In the genomic region with DNA sequence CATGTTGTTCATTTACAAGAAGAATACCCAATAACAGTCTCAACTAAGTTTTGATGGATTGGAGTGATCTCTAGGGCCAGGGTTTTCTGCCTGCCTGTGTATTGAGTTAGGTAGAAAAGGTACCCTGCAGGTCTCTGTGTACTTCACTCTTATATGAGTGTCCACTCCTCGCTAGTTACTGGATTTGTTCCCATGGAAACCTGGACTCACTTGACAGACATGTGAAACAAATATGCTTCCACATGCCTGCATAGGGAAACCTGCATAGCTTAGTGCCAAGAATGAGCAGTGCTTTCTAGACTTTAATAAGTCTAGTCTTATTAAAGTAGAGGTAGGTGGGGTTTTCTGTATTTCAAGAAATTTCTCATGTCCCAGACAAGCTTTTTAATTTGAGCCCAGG, we compare ENCODE assay signal across 19 mouse cellular contexts. TPM values are rescaled to one million over a fixed set of nuclear protein-coding genes. Genes with fewer than 3 reads are reported as not detected.
DNase-seq lines count a peak whose midpoint lies in the region; ATAC-seq and TF ChIP-seq lines count a peak whose summit lies in the region.
"Had no signal": no experiment of that assay in that cellular context is flagged by ENCODE, and none has a peak within 500 bp of the region (broad histone marks: within the 10 kb centered on the region; RNA-seq: fewer than 3 reads in every experiment).

No protein-coding gene starts in this region.

- ATAC-seq in embryonic facial prominence, embryonic 11.5 days (replicated peaks; ENCODE audit: insufficient number of reproducible peaks, low FRiP score, low TSS enrichment, low read depth) = no peak
- ATAC-seq in kidney, postnatal 0 days (replicated peaks; ENCODE audit: low FRiP score, low read depth) = no peak
- ATAC-seq in limb, embryonic 15.5 days (ENCODE audit: insufficient number of reproducible peaks, low FRiP score, low TSS enrichment, low read depth) = no peak
- ATAC-seq: intestine, embryonic 16.5 days had no signal

- no peaks in the 10 kb centered on the region for H3K36me3 ChIP-seq in embryonic facial prominence, embryonic 11.5 days (replicated peaks; ENCODE audit: control insufficient read depth, insufficient read depth, low read depth, low read length)
- H3K36me3 ChIP-seq in embryonic facial prominence, embryonic 10.5 days (replicated peaks) = peaks cover 31% of the 10 kb centered on the region
- H3K36me3 ChIP-seq in kidney, postnatal 0 days (ENCODE audit: insufficient read depth, low read length) = no peaks in the 10 kb centered on the region
- 0 out of 2 replicates have a peak, but pooled peaks cover 10% of the 10 kb centered on the region for H3K36me3 ChIP-seq in limb, embryonic 15.5 days
- H3K36me3 ChIP-seq: G1E had no signal

- TF ChIP-seq POLR2A in brain, embryonic 14.5 days (IDR thresholded peaks at IDR 0.05; ENCODE audit: borderline replicate concordance, extremely low read depth, insufficient read depth, insufficient read length, poor library complexity, severe bottlenecking) = no peak

- WGBS in embryonic facial prominence, embryonic 11.5 days = 39% methylated on average over 1 of the region's 1 CpGs
- 53% methylated on average over 1 of the region's 1 CpGs for WGBS in embryonic facial prominence, embryonic 10.5 days
- 3% methylated on average over 1 of the region's 1 CpGs for WGBS in kidney, postnatal 0 days
- WGBS in limb, embryonic 15.5 days = 11% methylated on average over 1 of the region's 1 CpGs

- no peak overlapping the region for H3K4me2 ChIP-seq in embryonic facial prominence, embryonic 11.5 days (ENCODE audit: low read depth, low read length)
- H3K4me2 ChIP-seq in kidney, postnatal 0 days (ENCODE audit: low read length) = no peak overlapping the region
- H3K4me2 ChIP-seq in limb, embryonic 15.5 days = no peak overlapping the region
- H3K4me2 ChIP-seq: hindbrain, embryonic 15.5 days; neural tube, embryonic 12.5 days had no signal

- peak; percentile 46 for DNase-seq in embryonic facial prominence, embryonic 11.5 days (ENCODE audit: low spot score)
- DNase-seq in embryonic facial prominence, embryonic 10.5 days (ENCODE audit: low spot score) = no peak
- DNase-seq in kidney, postnatal 0 days (ENCODE audit: low spot score) = peak; percentile 12
- no peak for DNase-seq in kidney, adult 11 months
- DNase-seq in brain, embryonic 14.5 days (ENCODE audit: low read depth) = peak; percentile 53
- DNase-seq in gastrocnemius, postnatal 4 days (ENCODE audit: low spot score in 2 of 2) = no peak
- no peak for DNase-seq in MN1 (ENCODE audit: low spot score)
- DNase-seq: adrenal gland, postnatal 14 days; cerebellum, adult 8-10 months; heart, postnatal 36 days; kidney, postnatal 10 days; thymus, postnatal 14 days had no signal

- TF ChIP-seq CTCF in kidney, postnatal 0 days (IDR thresholded peaks at IDR 0.05; ENCODE audit: low read depth) = no peak
- TF ChIP-seq CTCF in brain, embryonic 14.5 days (IDR thresholded peaks at IDR 0.05; ENCODE audit: borderline replicate concordance, extremely low read depth, insufficient read depth, insufficient read length) = no peak

- H3K9me3 ChIP-seq in embryonic facial prominence, embryonic 11.5 days (replicated peaks; ENCODE audit: control insufficient read depth, low read length) = no peaks in the 10 kb centered on the region
- no peaks in the 10 kb centered on the region for H3K9me3 ChIP-seq in embryonic facial prominence, embryonic 10.5 days
- no peaks in the 10 kb centered on the region for H3K9me3 ChIP-seq in kidney, postnatal 0 days (replicated peaks; ENCODE audit: low read length)
- H3K9me3 ChIP-seq in limb, embryonic 15.5 days = no peaks in the 10 kb centered on the region
- H3K9me3 ChIP-seq: G1E; hindbrain, embryonic 15.5 days; neural tube, embryonic 12.5 days had no signal

- no peaks in the 10 kb centered on the region for H3K4me1 ChIP-seq in embryonic facial prominence, embryonic 11.5 days (ENCODE audit: control insufficient read depth, insufficient read depth, low read length)
- peaks cover 26% of the 10 kb centered on the region for H3K4me1 ChIP-seq in embryonic facial prominence, embryonic 10.5 days
- 0 out of 2 replicates have a peak, but pooled peaks cover 7% of the 10 kb centered on the region for H3K4me1 ChIP-seq in kidney, postnatal 0 days (replicated peaks; ENCODE audit: insufficient read depth, low read length)
- H3K4me1 ChIP-seq in limb, embryonic 15.5 days = peaks cover 15% of the 10 kb centered on the region

- no peaks in the 10 kb centered on the region for H3K27me3 ChIP-seq in embryonic facial prominence, embryonic 11.5 days (ENCODE audit: control insufficient read depth, insufficient read depth, low read length)
- no peaks in the 10 kb centered on the region for H3K27me3 ChIP-seq in embryonic facial prominence, embryonic 10.5 days (replicated peaks; ENCODE audit: low read depth, poor library complexity, severe bottlenecking)
- no peaks in the 10 kb centered on the region for H3K27me3 ChIP-seq in kidney, postnatal 0 days (ENCODE audit: insufficient read depth, low read length)
- H3K27me3 ChIP-seq in limb, embryonic 15.5 days = no peaks in the 10 kb centered on the region
- H3K27me3 ChIP-seq: hindbrain, embryonic 15.5 days; neural tube, embryonic 12.5 days had no signal

- H3K27ac ChIP-seq in embryonic facial prominence, embryonic 11.5 days (replicated peaks; ENCODE audit: low read depth, low read length) = no peak overlapping the region
- no peak overlapping the region for H3K27ac ChIP-seq in embryonic facial prominence, embryonic 10.5 days (replicated peaks)
- no peak overlapping the region; the same call in 1 of the 2 replicates for H3K27ac ChIP-seq in kidney, postnatal 0 days
- 0 out of 2 replicates have a peak overlapping the region, but pooled peaks have one; percentile 27 for H3K27ac ChIP-seq in limb, embryonic 15.5 days
- H3K27ac ChIP-seq: heart, adult 2 months; hindbrain, embryonic 15.5 days; neural tube, embryonic 12.5 days had no signal

- no peak overlapping the region for H3K4me3 ChIP-seq in embryonic facial prominence, embryonic 11.5 days (ENCODE audit: low read depth, low read length)
- H3K4me3 ChIP-seq in embryonic facial prominence, embryonic 10.5 days = no peak overlapping the region
- H3K4me3 ChIP-seq in kidney, postnatal 0 days (replicated peaks; ENCODE audit: low read depth, low read length) = no peak overlapping the region
- H3K4me3 ChIP-seq in limb, embryonic 15.5 days = no peak overlapping the region
- H3K4me3 ChIP-seq: heart, adult 2 months; hindbrain, embryonic 15.5 days; neural tube, embryonic 12.5 days had no signal

- no peak overlapping the region for H3K9ac ChIP-seq in embryonic facial prominence, embryonic 11.5 days (replicated peaks; ENCODE audit: low read length)
- H3K9ac ChIP-seq in kidney, postnatal 0 days (ENCODE audit: low read depth, low read length) = no peak overlapping the region
- no peak overlapping the region for H3K9ac ChIP-seq in limb, embryonic 15.5 days
- H3K9ac ChIP-seq: hindbrain, embryonic 15.5 days; neural tube, embryonic 12.5 days had no signal

RNA-seq across cellular contexts. Expression of a gene that starts 8.2 kb away (rescaled TPM):
- 82.4 and 90.9 TPM in 2 replicates for polyA plus RNA-seq in embryonic facial prominence, embryonic 11.5 days (2014; fragmentation: Nextera tagmentation; extraction: Ambion mirVana)
- polyA plus RNA-seq in embryonic facial prominence, embryonic 10.5 days (2016; fragmentation: Nextera tagmentation; extraction: Ambion mirVana) = 71.6 and 84.5 TPM in 2 replicates
- polyA plus RNA-seq in kidney, postnatal 0 days (2015; fragmentation: Nextera tagmentation; extraction: Ambion mirVana) = 61.0 and 61.6 TPM in 2 replicates
- polyA plus RNA-seq in brain, embryonic 14.5 days (2012; rRNA removed) = 56.7 and 65.4 TPM in 2 replicates
- polyA plus RNA-seq in limb, embryonic 15.5 days (2015; fragmentation: Nextera tagmentation; extraction: Ambion mirVana) = 36.5 and 41.0 TPM in 2 replicates
- total RNA-seq in gastrocnemius, postnatal 4 days (2021) = 10 to 100 TPM; 10.5 to 11.5 TPM

RNA-seq across cellular contexts. Expression of a gene that starts 26.7 kb away (rescaled TPM):
- 6.6 and 8.7 TPM in 2 replicates for polyA plus RNA-seq in embryonic facial prominence, embryonic 11.5 days (2014; fragmentation: Nextera tagmentation; extraction: Ambion mirVana)
- 12.8 and 13.8 TPM in 2 replicates for polyA plus RNA-seq in embryonic facial prominence, embryonic 10.5 days (2016; fragmentation: Nextera tagmentation; extraction: Ambion mirVana)
- polyA plus RNA-seq in kidney, postnatal 0 days (2015; fragmentation: Nextera tagmentation; extraction: Ambion mirVana) = 8.1 and 9.8 TPM in 2 replicates
- polyA plus RNA-seq in brain, embryonic 14.5 days (2012; rRNA removed) = 12.7 and 16.1 TPM in 2 replicates
- polyA plus RNA-seq in limb, embryonic 15.5 days (2015; fragmentation: Nextera tagmentation; extraction: Ambion mirVana) = 17.9 and 19.9 TPM in 2 replicates
- 1 to 10 TPM; 8.6 to 8.9 TPM for total RNA-seq in gastrocnemius, postnatal 4 days (2021)

RNA-seq across cellular contexts. Expression of a gene that starts 33.8 kb away (rescaled TPM):
- 43.8 and 46.7 TPM in 2 replicates for polyA plus RNA-seq in embryonic facial prominence, embryonic 11.5 days (2014; fragmentation: Nextera tagmentation; extraction: Ambion mirVana)
- 37.5 and 39.7 TPM in 2 replicates for polyA plus RNA-seq in embryonic facial prominence, embryonic 10.5 days (2016; fragmentation: Nextera tagmentation; extraction: Ambion mirVana)
- 27.4 and 27.6 TPM in 2 replicates for polyA plus RNA-seq in kidney, postnatal 0 days (2015; fragmentation: Nextera tagmentation; extraction: Ambion mirVana)
- polyA plus RNA-seq in brain, embryonic 14.5 days (2012; rRNA removed) = 42.0 and 45.3 TPM in 2 replicates
- 31.7 TPM in 2 replicates for polyA plus RNA-seq in limb, embryonic 15.5 days (2015; fragmentation: Nextera tagmentation; extraction: Ambion mirVana)
- 10 to 100 TPM; 16.3 to 21.2 TPM for total RNA-seq in gastrocnemius, postnatal 4 days (2021)

RNA-seq across cellular contexts. Expression of a gene that starts 33.8 kb away (rescaled TPM):
- polyA plus RNA-seq in embryonic facial prominence, embryonic 11.5 days (2014; fragmentation: Nextera tagmentation; extraction: Ambion mirVana) = 62.6 and 62.7 TPM in 2 replicates
- 75.8 and 80.6 TPM in 2 replicates for polyA plus RNA-seq in embryonic facial prominence, embryonic 10.5 days (2016; fragmentation: Nextera tagmentation; extraction: Ambion mirVana)
- 30.1 and 33.1 TPM in 2 replicates for polyA plus RNA-seq in kidney, postnatal 0 days (2015; fragmentation: Nextera tagmentation; extraction: Ambion mirVana)
- polyA plus RNA-seq in brain, embryonic 14.5 days (2012; rRNA removed) = 44.9 and 47.7 TPM in 2 replicates
- polyA plus RNA-seq in limb, embryonic 15.5 days (2015; fragmentation: Nextera tagmentation; extraction: Ambion mirVana) = 42.5 and 43.0 TPM in 2 replicates
- total RNA-seq in gastrocnemius, postnatal 4 days (2021) = 10 to 100 TPM; 24.9 to 26.5 TPM

RNA-seq across cellular contexts. Expression of a gene that starts 40.1 kb away (rescaled TPM):
- polyA plus RNA-seq in embryonic facial prominence, embryonic 11.5 days (2014; fragmentation: Nextera tagmentation; extraction: Ambion mirVana) = 4.1 and 6.7 TPM in 2 replicates
- polyA plus RNA-seq in embryonic facial prominence, embryonic 10.5 days (2016; fragmentation: Nextera tagmentation; extraction: Ambion mirVana) = 7.5 and 10.5 TPM in 2 replicates
- 21.0 and 21.2 TPM in 2 replicates for polyA plus RNA-seq in kidney, postnatal 0 days (2015; fragmentation: Nextera tagmentation; extraction: Ambion mirVana)
- 1.3 and 1.5 TPM in 2 replicates for polyA plus RNA-seq in brain, embryonic 14.5 days (2012; rRNA removed)
- polyA plus RNA-seq in limb, embryonic 15.5 days (2015; fragmentation: Nextera tagmentation; extraction: Ambion mirVana) = 57.6 and 58.3 TPM in 2 replicates
- total RNA-seq in gastrocnemius, postnatal 4 days (2021) = under 1 TPM in 1 of 2 experiments, not detected in 1; 0.18 TPM
- total RNA-seq: G1E; gastrocnemius, adult 8-10 months had no signal
- polyA plus RNA-seq: G1E had no signal

Comparison
In these comparisons a context has a peak if more than half of its experiments do, and no peak if none do; other contexts are left out.
1. DNase-seq: peak in embryonic facial prominence, embryonic 11.5 days (single experiment), kidney, postnatal 0 days (single experiment) and brain, embryonic 14.5 days (single experiment); none in embryonic facial prominence, embryonic 10.5 days (single experiment), kidney, adult 11 months (single experiment), gastrocnemius, postnatal 4 days (0 of 2) and MN1 (single experiment).